Mouse (Mus musculus): ENCODE data around the gene Rmnd5a. TPM values are rescaled to one million over a fixed set of nuclear protein-coding genes. Genes with fewer than 3 reads are reported as not detected.

Rmnd5a gene
- polyA plus RNA-seq, 1 experiment from 2014 or later: 11.2 TPM

GRCm38 (mm10) chr6:71425681-71426080 lies 14.8 kb downstream of the Rmnd5a start:
- H3K36me3 ChIP-seq (ENCODE audit: control insufficient read depth, insufficient read depth, low read length): peaks cover 19% of the 10 kb centered on the region
- H3K4me2 ChIP-seq (replicated peaks; ENCODE audit: low read depth, low read length): no peak overlapping the region
- ATAC-seq (ENCODE audit: low FRiP score, low TSS enrichment): no peak
- no peaks in the 10 kb centered on the region for H3K4me1 ChIP-seq (ENCODE audit: control insufficient read depth, insufficient read depth, low read length)
- 93% methylated on average over 6 of the region's 6 CpGs for WGBS
- H3K4me3 ChIP-seq (ENCODE audit: low read length): no peak overlapping the region
- H3K27me3 ChIP-seq (ENCODE audit: control insufficient read depth, insufficient read depth, low read length): no peaks in the 10 kb centered on the region
- no peaks in the 10 kb centered on the region; the same call in 1 of the 2 replicates for H3K9me3 ChIP-seq (ENCODE audit: control insufficient read depth, low read length)
- H3K9ac ChIP-seq (ENCODE audit: low read depth, low read length): no peak overlapping the region
- H3K27ac ChIP-seq (ENCODE audit: low read depth, low read length): no peak overlapping the region

GRCm38 (mm10) chr6:71423116-71423515 lies 17.3 kb downstream of the Rmnd5a start:
- H3K9ac ChIP-seq (ENCODE audit: low read depth, low read length): no peak overlapping the region
- H3K36me3 ChIP-seq (ENCODE audit: control insufficient read depth, insufficient read depth, low read length): peaks cover 18% of the 10 kb centered on the region; the same call in 1 of the 2 replicates
- ATAC-seq (ENCODE audit: low FRiP score, low TSS enrichment): no peak
- no peak overlapping the region for H3K27ac ChIP-seq (ENCODE audit: low read depth, low read length)
- no peak overlapping the region for H3K4me2 ChIP-seq (replicated peaks; ENCODE audit: low read depth, low read length)
- no peaks in the 10 kb centered on the region for H3K27me3 ChIP-seq (ENCODE audit: control insufficient read depth, insufficient read depth, low read length)
- no peak overlapping the region for H3K4me3 ChIP-seq (ENCODE audit: low read length)
- no peaks in the 10 kb centered on the region; the same call in 1 of the 2 replicates for H3K9me3 ChIP-seq (ENCODE audit: control insufficient read depth, low read length)
- WGBS: 95% methylated on average over 3 of the region's 3 CpGs
- no peaks in the 10 kb centered on the region for H3K4me1 ChIP-seq (ENCODE audit: control insufficient read depth, insufficient read depth, low read length)

GRCm38 (mm10) chr6:71422162-71422561 lies 18.3 kb downstream of the Rmnd5a start:
- Histone ChIP-seq H3K36me3 (ENCODE audit: control insufficient read depth, insufficient read depth, low read length) (peaks cover 11% of the 10 kb centered on the region; the same call in 1 of the 2 replicates), H3K4me1 (ENCODE audit: control insufficient read depth, insufficient read depth, low read length) (no peaks in the 10 kb centered on the region), H3K4me3 (ENCODE audit: low read length) (no peak overlapping the region), H3K9me3 (ENCODE audit: control insufficient read depth, low read length) (no peaks in the 10 kb centered on the region; the same call in 1 of the 2 replicates), H3K27ac (ENCODE audit: low read depth, low read length) (no peak overlapping the region), H3K9ac (ENCODE audit: low read depth, low read length) (no peak overlapping the region), H3K4me2 (replicated peaks; ENCODE audit: low read depth, low read length) (no peak overlapping the region), H3K27me3 (ENCODE audit: control insufficient read depth, insufficient read depth, low read length) (no peaks in the 10 kb centered on the region)
- ATAC-seq (ENCODE audit: low FRiP score, low TSS enrichment): peak; percentile 57; the same call in 1 of the 2 replicates
- WGBS: 76% methylated on average over 3 of the region's 3 CpGs

GRCm38 (mm10) chr6:71420848-71421247 lies 19.6 kb downstream of the Rmnd5a start:
- no peak for ATAC-seq (ENCODE audit: low FRiP score, low TSS enrichment)
- Histone ChIP-seq H3K4me2 (replicated peaks; ENCODE audit: low read depth, low read length) (no peak overlapping the region), H3K4me1 (ENCODE audit: control insufficient read depth, insufficient read depth, low read length) (no peaks in the 10 kb centered on the region), H3K9me3 (ENCODE audit: control insufficient read depth, low read length) (no peaks in the 10 kb centered on the region; the same call in 1 of the 2 replicates), H3K27ac (ENCODE audit: low read depth, low read length) (no peak overlapping the region), H3K9ac (ENCODE audit: low read depth, low read length) (no peak overlapping the region), H3K4me3 (ENCODE audit: low read length) (no peak overlapping the region), H3K36me3 (ENCODE audit: control insufficient read depth, insufficient read depth, low read length) (peaks cover 4% of the 10 kb centered on the region; the same call in 1 of the 2 replicates), H3K27me3 (ENCODE audit: control insufficient read depth, insufficient read depth, low read length) (no peaks in the 10 kb centered on the region)
- WGBS: 77% methylated on average over 6 of the region's 6 CpGs

- Histone ChIP-seq H3K9ac (ENCODE audit: low read depth, low read length) (no peak overlapping the region), H3K4me2 (replicated peaks; ENCODE audit: low read depth, low read length) (no peak overlapping the region), H3K36me3 (ENCODE audit: control insufficient read depth, insufficient read depth, low read length) (peaks cover 6% of the 10 kb centered on the region; the same call in 1 of the 2 replicates), H3K4me1 (ENCODE audit: control insufficient read depth, insufficient read depth, low read length) (no peaks in the 10 kb centered on the region), H3K4me3 (ENCODE audit: low read length) (no peak overlapping the region), H3K27ac (ENCODE audit: low read depth, low read length) (no peak overlapping the region), H3K9me3 (ENCODE audit: control insufficient read depth, low read length) (no peaks in the 10 kb centered on the region; the same call in 1 of the 2 replicates), H3K27me3 (ENCODE audit: control insufficient read depth, insufficient read depth, low read length) (no peaks in the 10 kb centered on the region)
- WGBS: 88% methylated on average over 3 of the region's 3 CpGs
- ATAC-seq (ENCODE audit: low FRiP score, low TSS enrichment): no peak
These were observed 21.6 kb downstream of the Rmnd5a start for GRCm38 (mm10) chr6:71418874-71419273.

- no peak overlapping the region for H3K4me2 ChIP-seq (replicated peaks; ENCODE audit: low read depth, low read length)
- no peak overlapping the region for H3K27ac ChIP-seq (ENCODE audit: low read depth, low read length)
- no peaks in the 10 kb centered on the region for H3K9me3 ChIP-seq (ENCODE audit: control insufficient read depth, low read length)
- H3K9ac ChIP-seq (ENCODE audit: low read depth, low read length): no peak overlapping the region
- H3K4me1 ChIP-seq (ENCODE audit: control insufficient read depth, insufficient read depth, low read length): no peaks in the 10 kb centered on the region
- no peak overlapping the region for H3K4me3 ChIP-seq (ENCODE audit: low read length)
- peaks cover 18% of the 10 kb centered on the region; the same call in 1 of the 2 replicates for H3K36me3 ChIP-seq (ENCODE audit: control insufficient read depth, insufficient read depth, low read length)
- ATAC-seq (ENCODE audit: low FRiP score, low TSS enrichment): no peak
- 86% methylated on average over 3 of the region's 3 CpGs for WGBS
- no peaks in the 10 kb centered on the region for H3K27me3 ChIP-seq (ENCODE audit: control insufficient read depth, insufficient read depth, low read length)
These were observed 25.0 kb downstream of the Rmnd5a start for GRCm38 (mm10) chr6:71415446-71415845.

GRCm38 (mm10) chr6:71414624-71415023 lies 25.8 kb downstream of the Rmnd5a start:
- 91% methylated on average over 4 of the region's 4 CpGs for WGBS
- no peak for ATAC-seq (ENCODE audit: low FRiP score, low TSS enrichment)

GRCm38 (mm10) chr6:71398829-71399609 lies 41.4 kb downstream of the Rmnd5a start:
- Histone ChIP-seq H3K4me2 (replicated peaks; ENCODE audit: low read depth, low read length) (no peak overlapping the region), H3K9ac (ENCODE audit: low read depth, low read length) (no peak overlapping the region), H3K27ac (ENCODE audit: low read depth, low read length) (no peak overlapping the region), H3K4me1 (ENCODE audit: control insufficient read depth, insufficient read depth, low read length) (no peaks in the 10 kb centered on the region), H3K4me3 (ENCODE audit: low read length) (no peak overlapping the region), H3K27me3 (ENCODE audit: control insufficient read depth, insufficient read depth, low read length) (no peaks in the 10 kb centered on the region), H3K36me3 (ENCODE audit: control insufficient read depth, insufficient read depth, low read length) (peaks cover 31% of the 10 kb centered on the region; the same call in 1 of the 2 replicates), H3K9me3 (ENCODE audit: control insufficient read depth, low read length) (no peaks in the 10 kb centered on the region)
- ATAC-seq (ENCODE audit: low FRiP score, low TSS enrichment): no peak
- 85% methylated on average over 4 of the region's 4 CpGs for WGBS

More at GRCm38 (mm10) chr6:71414624-71415023, 25.8 kb downstream of the Rmnd5a start:
- Histone ChIP-seq H3K4me2 (replicated peaks; ENCODE audit: low read depth, low read length) (no peak overlapping the region), H3K9ac (ENCODE audit: low read depth, low read length) (no peak overlapping the region), H3K4me3 (ENCODE audit: low read length) (no peak overlapping the region), H3K36me3 (ENCODE audit: control insufficient read depth, insufficient read depth, low read length) (peaks cover 14% of the 10 kb centered on the region; the same call in 1 of the 2 replicates), H3K27me3 (ENCODE audit: control insufficient read depth, insufficient read depth, low read length) (no peaks in the 10 kb centered on the region), H3K9me3 (ENCODE audit: control insufficient read depth, low read length) (no peaks in the 10 kb centered on the region), H3K27ac (ENCODE audit: low read depth, low read length) (no peak overlapping the region), H3K4me1 (ENCODE audit: control insufficient read depth, insufficient read depth, low read length) (no peaks in the 10 kb centered on the region)

- H3K4me3 ChIP-seq (ENCODE audit: low read length): no peak overlapping the region
- H3K36me3 ChIP-seq (ENCODE audit: control insufficient read depth, insufficient read depth, low read length): peaks cover 50% of the 10 kb centered on the region
- H3K4me2 ChIP-seq (replicated peaks; ENCODE audit: low read depth, low read length): no peak overlapping the region
- no peaks in the 10 kb centered on the region for H3K9me3 ChIP-seq (ENCODE audit: control insufficient read depth, low read length)
- no peaks in the 10 kb centered on the region for H3K4me1 ChIP-seq (ENCODE audit: control insufficient read depth, insufficient read depth, low read length)
- H3K9ac ChIP-seq (ENCODE audit: low read depth, low read length): no peak overlapping the region
- H3K27ac ChIP-seq (ENCODE audit: low read depth, low read length): no peak overlapping the region
- WGBS: 89% methylated on average over 6 of the region's 6 CpGs
- H3K27me3 ChIP-seq (ENCODE audit: control insufficient read depth, insufficient read depth, low read length): no peaks in the 10 kb centered on the region
- ATAC-seq (ENCODE audit: low FRiP score, low TSS enrichment): no peak
These were observed 43.7 kb downstream of the Rmnd5a start for GRCm38 (mm10) chr6:71396761-71397160.

All from kidney, embryonic 14.5 days (tissue).